Mouse (Mus musculus) heart, postnatal 10 days (tissue): ENCODE results near the gene Tmem212. TPM values are rescaled to one million over a fixed set of nuclear protein-coding genes. Genes with fewer than 3 reads are reported as not detected.

Experiments
- DNase-seq, 2 experiments: peaks; one replicate each; pipeline ENCODE4 v3.0.0; 2021
- intact Hi-C: fragments of 180-260 bp; cut with DNase I; formaldehyde crosslinking; loops from one replicate; pipeline ENCODE4 v1.15.1; 2025
- total RNA-seq, 2 experiments: library from RNA; stranded (reverse); gene quantifications; 2 replicates each; pipeline ENCODE4 v1.2.3; 2021

The Tmem212 gene
- total RNA-seq, 2 experiments from 2014 or later: not detected

GRCm38 (mm10) chr3:27901846-27902245 lies 5.7 kb upstream of the Tmem212 start:
- intact Hi-C loops: no loop called here
- DNase-seq: no peak

GRCm38 (mm10) chr3:27899012-27899726 lies 3.0 kb upstream of the Tmem212 start:
- intact Hi-C loops: no loop called here
- DNase-seq: peak; percentile 81 to 84

- DNase-seq: no peak
Measured at GRCm38 (mm10) chr3:27898178-27898577, 2.0 kb upstream of the Tmem212 start.

GRCm38 (mm10) chr3:27886578-27886977 lies 9.6 kb downstream of the Tmem212 start:
- intact Hi-C loops: no loop called here
- DNase-seq: no peak

More at GRCm38 (mm10) chr3:27898178-27898577, 2.0 kb upstream of the Tmem212 start:
- intact Hi-C loops: no loop called here

- intact Hi-C loops: no loop called here
- no peak for DNase-seq
Measured at GRCm38 (mm10) chr3:27885585-27885984, 10.6 kb downstream of the Tmem212 start.

GRCm38 (mm10) chr3:27881897-27882835 lies 14.0 kb downstream of the Tmem212 start:
- DNase-seq: no peak
- intact Hi-C loops: no loop called here

- no peak for DNase-seq
- intact Hi-C loops: no loop called here
Measured at GRCm38 (mm10) chr3:27878854-27879610, 17.1 kb downstream of the Tmem212 start.

- intact Hi-C loops: no loop called here
- no peak for DNase-seq
Measured at GRCm38 (mm10) chr3:27873268-27874073, 22.7 kb downstream of the Tmem212 start.

- intact Hi-C loops: no loop called here
- no peak for DNase-seq
Measured at GRCm38 (mm10) chr3:27872429-27872828, 23.7 kb downstream of the Tmem212 start.

GRCm38 (mm10) chr3:27871891-27872290 lies 24.3 kb downstream of the Tmem212 start:
- intact Hi-C loops: no loop called here
- DNase-seq: no peak

GRCm38 (mm10) chr3:27871371-27871770 lies 24.8 kb downstream of the Tmem212 start:
- intact Hi-C loops: no loop called here
- DNase-seq: no peak

- intact Hi-C loops: no loop called here
- no peak for DNase-seq
Measured at GRCm38 (mm10) chr3:27868681-27869080, 27.5 kb downstream of the Tmem212 start.

- intact Hi-C loops: no loop called here
- DNase-seq: no peak
Measured at GRCm38 (mm10) chr3:27867731-27868130, 28.4 kb downstream of the Tmem212 start.

- peak; percentile 88 to 89 for DNase-seq
Measured at GRCm38 (mm10) chr3:27862821-27863740, 33.1 kb downstream of the Tmem212 start.

GRCm38 (mm10) chr3:27861601-27862000 lies 34.6 kb downstream of the Tmem212 start:
- peak; percentile 79 for DNase-seq
- intact Hi-C loops: loop anchor here (5.0 kb wide), 1 partner anchor 394 kb away; no protein-coding TSS in a partner anchor

More at GRCm38 (mm10) chr3:27862821-27863740, 33.1 kb downstream of the Tmem212 start:
- intact Hi-C loops: loop anchor here (2.0 to 5.0 kb wide), 3 partner anchors 76 to 396 kb away; partner anchors contain the start of genes Fndc3b and Pld1

GRCm38 (mm10) chr3:27861086-27861485 lies 35.1 kb downstream of the Tmem212 start:
- intact Hi-C loops: loop anchor here (5.0 kb wide), 1 partner anchor 394 kb away; no protein-coding TSS in a partner anchor
- DNase-seq: no peak

- peak; percentile 34 to 45 for DNase-seq
- intact Hi-C loops: no loop called here
Measured at GRCm38 (mm10) chr3:27859161-27859561, 37.0 kb downstream of the Tmem212 start.

GRCm38 (mm10) chr3:27858441-27859115 lies 37.6 kb downstream of the Tmem212 start:
- intact Hi-C loops: no loop called here

More at GRCm38 (mm10) chr3:27858441-27859115, 37.6 kb downstream of the Tmem212 start:
- no peak for DNase-seq
